Mouse (Mus musculus) stomach, postnatal 0 days (tissue): ENCODE data around the gene Tyw5. TPM values are rescaled to one million over a fixed set of nuclear protein-coding genes. Genes with fewer than 3 reads are reported as not detected.

Experiments used
- ATAC-seq: fragments of 200-750 bp; cut with Nextera tagmentation; 2 replicates; pipeline ENCODE4 v1.8.0; 2017; ENCODE audit not compliant: low FRiP score, low TSS enrichment
- DNase-seq: peaks from one replicate; pipeline ENCODE4 v3.0.0-alpha.2; 2016; ENCODE audit warnings: low spot score
- H3K27ac ChIP-seq: fragments of 300-500 bp; sonication (generic); replicated peaks from 2 replicates; pipeline ENCODE4 v1.5.1; 2014; ENCODE audit warnings: mild to moderate bottlenecking, control low read depth
- H3K27me3 ChIP-seq: fragments of 300-500 bp; sonication (generic); 2 replicates; pipeline ENCODE4 v1.6.1; 2014; ENCODE audit warnings: low read length; ENCODE audit not compliant: control insufficient read depth, insufficient read depth
- H3K36me3 ChIP-seq: fragments of 300-500 bp; sonication (generic); 2 replicates; pipeline ENCODE4 v1.6.1; 2014; ENCODE audit warnings: low read length, mixed read lengths; ENCODE audit not compliant: control insufficient read depth, insufficient read depth
- H3K4me1 ChIP-seq: fragments of 300-500 bp; sonication (generic); replicated peaks from 2 replicates; pipeline ENCODE4 v1.6.1; 2014; ENCODE audit warnings: antibody characterized with exemption; ENCODE audit not compliant: control insufficient read depth, insufficient read depth
- H3K4me2 ChIP-seq: fragments of 300-500 bp; sonication (generic); replicated peaks from 2 replicates; pipeline ENCODE4 v1.6.1; 2014; ENCODE audit warnings: low read depth, mild to moderate bottlenecking, control low read depth, moderate library complexity
- H3K4me3 ChIP-seq: fragments of 300-500 bp; sonication (generic); 2 replicates; pipeline ENCODE4 v1.5.1; 2014; ENCODE audit warnings: low read depth, low read length, control low read depth
- H3K9ac ChIP-seq: fragments of 300-500 bp; sonication (generic); 2 replicates; pipeline ENCODE4 v1.6.1; 2014; ENCODE audit warnings: mild to moderate bottlenecking, low read length, control low read depth, mixed read lengths
- H3K9me3 ChIP-seq: fragments of 300-500 bp; sonication (generic); 2 replicates; pipeline ENCODE4 v1.6.1; 2016; ENCODE audit warnings: low read length; ENCODE audit not compliant: control insufficient read depth
- CTCF ChIP-seq: IDR thresholded peaks from 2 replicates; pipeline ENCODE4 v1.5.1; 2016; ENCODE audit warnings: antibody characterized with exemption, low read depth, mild to moderate bottlenecking, moderate library complexity
- EP300 ChIP-seq: optimal IDR thresholded peaks from 2 replicates; pipeline ENCODE3; 2016; ENCODE audit warnings: antibody characterized with exemption
- whole genome bisulfite sequencing: fragments of 180-500 bp; shearing (Covaris S2); extraction: QIAGEN DNeasy Blood & Tissue Kit; methylation state at CpG from one replicate; pipeline ENCODE4 v1.1.7; 2014; 5-methylcytosine and 5-hydroxymethylcytosine counted together
- polyA plus RNA-seq: library from polyadenylated mRNA; unstranded; fragments of >200 nt; fragmentation: Nextera tagmentation; extraction: Ambion mirVana; gene quantifications from 2 replicates; pipeline ENCODE4 v1.2.1, GENCODE M21; 2015

Gene Tyw5
- polyA plus RNA-seq, 1 experiment from 2014 or later = 17.3 TPM

- H3K9me3 ChIP-seq = no peaks in the 10 kb centered on the region
- WGBS = under 1% methylated on average over 80 of the region's 81 CpGs
- H3K27ac ChIP-seq = peak within 1 kb of the TSS; percentile 70
- peak; percentile 97 for DNase-seq
- TF ChIP-seq EP300 (no peak), CTCF (no peak)
- H3K27me3 ChIP-seq = no peaks in the 10 kb centered on the region
- H3K9ac ChIP-seq = peak within 1 kb of the TSS; percentile 87
- no peaks in the 10 kb centered on the region for H3K4me1 ChIP-seq
- peak within 1 kb of the TSS; percentile 98 for H3K4me2 ChIP-seq
- peak within 1 kb of the TSS; percentile 96 for H3K4me3 ChIP-seq
- no peaks in the 10 kb centered on the region for H3K36me3 ChIP-seq
- ATAC-seq = peak; percentile 99
Observed at GRCm38 (mm10) chr1:57377376-57378341, 29.2 kb downstream of the Tyw5 start, which contains the start of gene 1700066M21Rik. Gene 1700066M21Rik, plus strand, starts transcription at chr1:57377620.

DNA sequence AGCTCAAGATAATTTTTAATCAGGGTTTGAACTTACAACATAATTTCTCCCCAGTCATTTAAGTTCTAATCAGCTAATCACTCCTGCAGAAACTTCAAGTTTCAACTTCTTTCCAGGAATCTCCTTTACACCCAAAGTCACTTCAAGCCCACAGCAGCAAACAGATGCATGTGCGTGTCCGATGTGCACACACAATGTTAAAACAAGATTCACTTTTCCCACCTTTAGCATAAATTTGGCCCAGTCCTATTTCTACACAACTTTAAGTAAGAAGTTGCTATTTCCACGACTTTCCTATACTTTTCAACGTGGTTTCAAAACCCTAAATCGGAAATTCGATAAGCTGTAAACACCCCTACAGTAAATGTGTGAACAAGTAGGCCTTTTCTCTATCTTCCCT, 30.1 kb downstream of the Tyw5 start:
- no peak for ATAC-seq
- no peak overlapping the region for H3K27ac ChIP-seq
- peak overlapping the region; percentile 96 for H3K4me3 ChIP-seq
- H3K27me3 ChIP-seq = no peaks in the 10 kb centered on the region
- H3K9ac ChIP-seq = no peak overlapping the region
- DNase-seq = no peak
- H3K4me2 ChIP-seq = peak overlapping the region; percentile 98
- no peaks in the 10 kb centered on the region for H3K36me3 ChIP-seq
- H3K9me3 ChIP-seq = no peaks in the 10 kb centered on the region
- 64% methylated on average over 6 of the region's 6 CpGs for WGBS
- no peaks in the 10 kb centered on the region for H3K4me1 ChIP-seq
- TF ChIP-seq CTCF (no peak), EP300 (no peak)

GRCm38 (mm10) chr1:57375276-57375675, 31.6 kb downstream of the Tyw5 start:
- DNase-seq = no peak
- TF ChIP-seq EP300 (no peak), CTCF (no peak)
- Histone ChIP-seq H3K4me3 (no peak overlapping the region), H3K9me3 (no peaks in the 10 kb centered on the region), H3K36me3 (no peaks in the 10 kb centered on the region), H3K4me2 (no peak overlapping the region), H3K9ac (no peak overlapping the region), H3K27ac (no peak overlapping the region), H3K27me3 (no peaks in the 10 kb centered on the region), H3K4me1 (no peaks in the 10 kb centered on the region)
- ATAC-seq = no peak
- WGBS = 91% methylated on average over 2 of the region's 2 CpGs

DNA sequence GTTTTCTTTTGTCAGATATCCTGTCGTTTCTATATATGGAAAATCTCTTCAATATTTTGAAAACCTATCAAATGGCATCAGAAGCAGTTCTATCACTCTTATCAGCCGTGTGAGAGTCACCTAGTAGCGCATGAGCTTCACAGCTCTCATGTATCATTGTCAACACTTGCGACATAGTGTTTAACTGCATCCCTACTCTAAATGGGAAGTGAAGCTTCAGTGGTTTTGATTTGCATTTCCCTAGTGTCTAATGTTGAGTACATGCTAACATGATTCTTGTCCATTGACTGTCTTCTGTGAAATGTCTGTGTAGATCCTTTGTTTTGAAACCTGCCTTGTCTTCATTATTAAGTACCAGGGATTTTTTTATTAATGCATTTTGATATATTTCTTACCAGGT, 36.5 kb downstream of the Tyw5 start:
- H3K4me1 ChIP-seq = no peaks in the 10 kb centered on the region
- H3K9ac ChIP-seq = no peak overlapping the region
- no peaks in the 10 kb centered on the region for H3K27me3 ChIP-seq
- no peak for ATAC-seq
- DNase-seq = no peak
- no peak overlapping the region for H3K4me3 ChIP-seq
- WGBS = 73% methylated on average over 4 of the region's 4 CpGs
- H3K4me2 ChIP-seq = no peak overlapping the region
- H3K36me3 ChIP-seq = no peaks in the 10 kb centered on the region
- H3K27ac ChIP-seq = no peak overlapping the region
- TF ChIP-seq EP300 (no peak), CTCF (no peak)
- H3K9me3 ChIP-seq = no peaks in the 10 kb centered on the region

DNA sequence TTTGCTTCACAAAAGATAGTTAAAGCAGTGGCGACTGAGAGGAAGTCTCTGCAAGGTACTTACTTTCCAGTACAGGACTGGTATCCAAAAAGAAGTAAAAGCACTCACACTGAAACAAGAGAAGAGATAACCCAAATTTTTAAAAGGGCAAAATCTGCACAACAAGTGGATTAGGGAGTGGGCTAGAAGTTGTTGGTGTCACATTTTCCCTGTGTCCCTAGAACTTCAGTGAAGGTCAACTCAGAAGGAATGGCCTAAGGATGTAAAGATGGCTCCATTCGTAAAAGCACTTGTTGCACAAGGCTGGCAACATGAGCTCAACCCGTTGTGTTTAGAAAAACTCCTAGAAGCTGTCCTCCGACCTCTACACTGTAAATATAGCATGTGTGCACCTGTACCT, 37.8 kb downstream of the Tyw5 start:
- H3K9ac ChIP-seq = no peak overlapping the region
- no peak for DNase-seq
- 73% methylated on average over 4 of the region's 4 CpGs for WGBS
- H3K27ac ChIP-seq = no peak overlapping the region
- no peaks in the 10 kb centered on the region for H3K27me3 ChIP-seq
- H3K9me3 ChIP-seq = no peaks in the 10 kb centered on the region
- H3K4me3 ChIP-seq = no peak overlapping the region
- no peaks in the 10 kb centered on the region for H3K4me1 ChIP-seq
- TF ChIP-seq EP300 (no peak), CTCF (no peak)
- no peaks in the 10 kb centered on the region for H3K36me3 ChIP-seq
- H3K4me2 ChIP-seq = no peak overlapping the region
- ATAC-seq = no peak

- Histone ChIP-seq H3K27me3 (no peaks in the 10 kb centered on the region), H3K36me3 (no peaks in the 10 kb centered on the region), H3K9ac (no peak overlapping the region), H3K4me3 (no peak overlapping the region), H3K9me3 (no peaks in the 10 kb centered on the region), H3K27ac (no peak overlapping the region), H3K4me1 (no peaks in the 10 kb centered on the region), H3K4me2 (no peak overlapping the region)
- TF ChIP-seq EP300 (no peak), CTCF (no peak)
- 86% methylated on average over 3 of the region's 3 CpGs for WGBS
- DNase-seq (no peak), ATAC-seq (no peak)
Observed at GRCm38 (mm10) chr1:57367446-57367845, 39.5 kb downstream of the Tyw5 start.
